Mouse (Mus musculus) urinary bladder, postnatal 4 days (tissue): ENCODE measurements at regions not wholly inside any gene's neighbourhood (a gene's known extent, or its start where the extent isn't known, plus 50 kb on each side); places are given as distances from the start of the nearest gene placed in this dataset.

Source experiments
- DNase-seq, 2 experiments: peaks; one replicate each; pipeline ENCODE4 v3.0.0; 2021 to 2022; ENCODE audit warnings: low spot score in 2 of 2

DNA sequence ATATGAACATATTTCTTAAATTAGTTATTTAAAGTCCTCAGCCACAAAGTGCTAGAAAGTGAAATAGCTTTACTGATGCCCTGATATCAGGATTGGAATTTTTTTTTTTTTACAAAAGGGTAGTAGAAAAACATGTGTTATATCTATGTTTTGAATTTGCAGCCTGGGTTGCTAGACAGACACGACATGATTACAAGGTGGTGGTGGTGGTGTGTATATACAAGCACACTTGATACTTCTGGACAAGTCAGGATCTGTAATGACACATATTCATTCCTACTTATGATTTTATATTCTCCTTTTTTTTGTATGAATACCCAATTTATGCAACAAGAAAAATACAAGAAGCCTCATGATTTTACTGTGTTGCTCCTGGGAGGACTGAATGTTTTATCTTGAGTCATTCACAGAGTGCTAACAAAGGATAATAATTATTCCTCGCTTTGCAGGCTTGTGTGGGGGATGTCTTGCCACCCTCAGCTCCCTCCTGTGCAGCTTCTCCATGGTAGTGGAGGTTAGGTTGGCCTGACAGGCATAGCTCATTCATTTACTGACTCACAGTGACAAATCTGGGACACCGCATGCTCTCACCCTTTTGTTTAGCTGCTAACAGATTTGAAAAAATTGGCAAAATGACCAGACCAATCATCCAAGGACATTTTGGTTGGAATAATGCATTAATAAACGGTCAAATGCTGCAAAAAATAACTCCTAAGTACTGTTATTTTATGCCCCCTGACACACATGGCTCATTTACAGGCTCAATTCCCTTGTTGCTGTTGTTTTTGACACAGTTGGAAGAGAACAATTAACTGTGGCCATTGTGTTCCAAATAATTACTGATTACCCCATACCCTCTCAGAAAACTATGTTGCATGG is 303.3 kb upstream of the Sel1l start:
- no peak for DNase-seq

DNA sequence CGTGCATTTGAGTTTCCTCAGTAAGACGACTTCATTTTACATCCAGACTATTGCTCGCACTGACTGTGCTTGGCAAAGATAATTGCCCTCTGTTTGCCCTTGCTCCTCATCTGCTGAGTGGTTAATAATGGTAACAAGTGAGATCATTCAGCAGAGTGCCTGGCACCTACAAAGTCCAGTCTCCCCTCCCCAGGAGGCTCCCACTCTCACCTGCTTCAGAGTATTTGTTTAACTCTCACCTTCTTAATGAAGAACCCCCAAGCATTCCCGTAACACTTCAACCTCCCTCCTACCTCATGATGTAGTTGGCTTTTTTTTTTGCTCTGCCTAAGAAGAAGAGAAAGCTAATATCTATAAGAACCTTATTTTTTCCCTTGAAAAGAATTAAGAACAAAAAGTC is 288.6 kb upstream of the Sel1l start:
- no peak for DNase-seq

DNA sequence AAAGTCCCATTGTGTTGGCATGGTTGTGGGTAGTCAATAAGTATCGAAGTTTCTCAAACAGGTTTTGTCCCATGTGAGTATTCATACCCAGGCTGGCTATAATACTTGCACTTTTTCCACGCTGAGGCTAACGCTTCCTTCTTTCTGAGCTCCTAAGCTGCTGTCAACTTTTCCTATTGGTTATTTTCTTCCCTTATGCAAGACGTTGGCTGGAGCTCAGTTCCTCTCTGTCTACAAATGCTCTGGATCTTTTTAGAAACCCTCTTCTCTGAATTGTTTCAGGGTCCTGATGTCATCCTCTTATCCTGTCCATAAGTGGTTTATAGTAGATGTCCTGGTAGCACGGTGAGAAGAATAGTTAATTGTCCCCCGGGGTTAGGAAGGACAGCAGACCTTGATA is 278.7 kb upstream of the Sel1l start:
- DNase-seq = no peak

DNA sequence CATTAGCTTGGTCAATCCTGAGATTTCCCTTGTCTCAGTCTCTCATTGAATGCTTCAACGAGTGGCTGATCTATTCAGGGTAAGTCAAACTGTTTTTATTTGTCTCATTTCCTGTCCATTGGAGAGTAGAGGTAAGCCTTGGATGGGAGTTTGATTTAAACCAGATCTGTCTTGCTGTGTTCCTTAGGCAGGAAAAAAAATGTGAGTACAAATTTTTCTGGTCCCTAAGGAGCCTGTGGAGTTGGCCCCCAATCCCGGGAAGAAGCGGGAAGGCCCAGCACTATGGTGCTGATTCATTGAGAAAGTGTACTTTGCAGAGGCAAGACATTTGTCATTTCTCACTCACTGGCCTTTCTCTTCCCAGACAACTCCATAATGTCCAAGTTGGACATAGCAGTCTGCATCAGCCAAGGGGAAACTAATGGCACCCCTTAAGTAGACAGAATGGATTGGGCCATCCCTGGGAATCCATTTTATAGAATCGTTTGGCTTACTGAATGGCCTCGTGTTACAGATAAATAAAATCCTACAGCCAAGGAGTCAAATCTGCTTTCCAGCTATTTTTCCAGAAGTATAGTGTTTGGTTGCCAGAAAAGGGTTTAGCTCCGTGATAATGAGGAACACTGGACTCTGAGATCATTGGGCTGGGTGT is 271.3 kb upstream of the Sel1l start:
- no peak for DNase-seq

DNA sequence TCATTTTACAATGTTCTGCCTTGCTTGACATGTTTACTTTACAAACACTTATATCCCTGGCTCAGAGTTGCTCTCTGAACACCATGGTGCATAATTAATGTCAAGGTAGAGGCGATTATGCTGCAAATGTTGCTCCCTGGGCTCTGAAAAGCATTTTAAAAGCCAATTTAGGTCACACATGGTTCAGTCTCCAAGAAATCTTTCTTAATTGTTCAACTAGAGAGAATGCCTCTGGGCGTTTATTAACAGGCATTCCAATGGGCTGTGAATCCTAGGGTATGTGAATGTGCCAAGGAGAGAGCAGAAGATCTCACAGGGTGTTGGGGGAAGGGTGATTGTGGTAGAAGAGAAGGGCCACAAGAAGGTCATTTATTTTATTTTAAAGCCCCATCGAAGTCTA is 260.7 kb upstream of the Sel1l start:
- no peak for DNase-seq

DNA sequence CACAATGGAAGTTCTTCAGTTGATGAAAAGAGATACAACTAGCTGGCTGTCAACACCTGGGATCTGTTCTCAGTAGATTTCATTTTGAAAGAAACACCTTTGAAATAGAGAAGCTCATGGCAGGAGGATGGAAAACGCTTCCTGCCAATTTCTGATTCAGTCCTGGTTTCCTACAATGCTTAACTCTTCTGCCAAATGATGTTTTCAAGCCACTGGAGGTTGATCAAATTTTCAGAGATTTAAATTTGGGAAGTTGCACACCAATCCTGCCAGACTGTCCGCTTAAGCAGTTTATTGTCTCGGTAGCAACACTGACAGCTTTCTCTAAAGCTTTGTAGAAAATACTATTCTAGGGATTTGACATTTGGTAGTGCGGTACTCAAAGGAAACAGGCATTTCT is 251.1 kb upstream of the Sel1l start:
- no peak for DNase-seq

DNA sequence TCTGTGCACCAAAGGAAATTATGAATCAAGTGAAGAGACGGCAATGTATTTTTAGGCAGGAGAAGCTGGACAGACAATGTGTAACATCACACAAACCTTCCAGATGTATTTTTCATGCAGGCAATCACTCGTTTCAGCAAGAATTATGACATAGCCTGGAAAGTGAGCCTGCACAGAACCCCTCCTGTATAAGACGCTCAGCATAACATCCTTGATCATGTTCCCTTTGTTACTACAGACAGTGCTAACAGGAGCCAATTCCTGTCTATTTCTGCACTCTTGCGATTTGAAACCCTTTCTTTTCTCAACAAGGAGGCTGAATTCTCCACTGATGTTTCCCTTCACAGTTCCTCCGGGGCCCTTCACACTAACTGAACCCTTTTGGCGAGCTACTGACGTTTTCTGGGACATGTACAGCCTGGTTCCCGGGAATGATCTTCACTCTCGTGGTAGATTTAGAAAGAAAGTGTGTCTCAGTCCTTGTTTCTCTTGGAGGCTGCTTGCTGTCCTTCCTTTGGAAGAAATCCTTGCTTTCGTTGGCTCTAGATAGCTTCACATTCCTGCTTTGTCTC is 243.9 kb upstream of the Sel1l start:
- DNase-seq = no peak

DNA sequence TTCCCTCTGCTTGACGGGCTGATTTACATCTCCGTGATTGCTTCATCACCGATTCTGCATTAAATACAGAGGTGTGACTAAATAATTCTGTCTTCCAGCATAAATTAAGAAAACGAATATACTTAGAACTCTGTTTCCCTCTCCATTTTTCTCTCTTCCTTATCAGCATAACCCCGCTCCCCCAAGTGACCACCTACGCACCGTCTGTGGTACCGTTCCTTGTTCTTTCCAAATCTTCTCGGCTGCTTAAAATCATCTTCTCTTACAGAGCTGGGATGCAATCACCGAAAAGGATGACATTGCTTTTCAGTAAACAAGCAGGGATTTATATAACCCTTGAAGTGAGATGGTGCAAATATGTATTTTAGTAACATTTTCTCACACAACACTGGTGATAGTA is 224.3 kb upstream of the Sel1l start:
- DNase-seq = no peak

DNA sequence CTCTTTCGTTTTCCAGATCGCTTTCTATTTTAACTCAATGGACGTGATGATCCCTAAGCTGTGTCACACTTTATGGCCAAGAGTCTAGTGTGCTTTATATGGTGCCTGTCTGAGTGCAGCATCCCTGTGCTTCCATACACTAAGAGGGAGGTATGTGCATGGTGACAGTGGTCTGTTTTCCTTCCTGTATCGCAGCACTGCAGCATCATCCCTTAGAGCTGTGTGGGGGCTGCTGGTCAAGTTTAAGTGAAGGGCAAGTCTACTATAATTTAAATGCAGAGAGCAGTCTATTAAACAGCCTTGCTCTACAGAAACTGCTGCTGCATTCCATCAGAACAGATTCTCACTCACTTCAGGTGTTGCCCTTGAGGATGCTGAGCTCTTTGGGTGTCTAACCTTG is 213.8 kb upstream of the Sel1l start:
- DNase-seq = no peak

DNA sequence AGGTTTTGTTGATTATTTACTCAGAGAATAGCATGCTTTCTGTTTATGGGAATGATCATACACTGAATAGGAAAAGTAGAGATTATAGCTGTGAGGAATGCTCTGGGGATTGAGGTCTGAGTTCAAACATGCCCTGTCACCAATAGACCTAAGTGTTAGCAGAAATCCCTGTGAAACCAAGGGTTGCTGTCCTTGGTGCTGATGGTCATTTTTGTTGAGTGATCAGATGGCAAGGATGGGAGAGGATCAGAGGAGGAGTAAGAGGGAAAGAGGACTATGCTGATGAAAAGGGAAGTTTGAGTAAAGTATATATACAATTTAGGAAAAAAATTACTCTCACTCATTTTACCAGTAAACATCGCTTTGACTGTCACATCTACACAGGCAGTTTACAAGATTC is 191.5 kb upstream of the Sel1l start:
- no peak for DNase-seq

DNA sequence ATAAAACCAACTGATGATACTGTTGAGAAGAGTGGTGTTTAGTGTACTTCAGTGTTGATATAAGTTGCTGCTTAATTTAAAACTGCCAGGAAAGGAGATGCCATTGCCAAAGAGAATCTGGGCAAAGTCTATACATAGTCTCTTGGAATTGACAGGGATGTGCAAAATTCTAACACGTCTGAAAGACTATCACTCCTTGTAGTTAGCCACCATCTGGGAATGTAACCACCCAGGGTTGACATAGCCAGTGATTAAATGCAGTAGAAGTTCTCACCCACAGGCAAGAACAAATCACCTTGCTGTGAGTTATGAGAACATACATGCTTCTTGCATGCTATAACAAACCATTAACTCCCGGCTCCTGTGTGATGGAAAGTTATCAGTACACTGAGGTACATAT is 180.2 kb upstream of the Sel1l start:
- DNase-seq = no peak

DNA sequence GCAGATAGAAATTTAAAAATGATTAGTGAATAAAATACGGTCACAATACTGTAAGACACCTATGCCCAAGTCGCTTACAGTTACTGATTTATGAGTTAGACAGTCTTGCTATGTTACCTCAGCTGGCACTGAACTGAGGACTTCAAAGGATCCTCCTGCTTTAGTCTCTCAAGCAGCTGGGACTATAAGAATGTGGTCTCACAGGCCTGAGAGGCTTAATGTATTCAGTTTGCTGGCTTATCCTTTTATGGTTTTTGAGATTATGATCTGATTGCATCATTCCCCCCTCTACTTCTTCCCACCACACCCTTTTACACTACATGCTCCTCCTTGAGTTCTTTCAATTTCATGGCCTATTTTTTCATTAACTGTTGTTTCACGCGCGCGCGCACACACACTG is 179.4 kb upstream of the Sel1l start:
- no peak for DNase-seq

DNA sequence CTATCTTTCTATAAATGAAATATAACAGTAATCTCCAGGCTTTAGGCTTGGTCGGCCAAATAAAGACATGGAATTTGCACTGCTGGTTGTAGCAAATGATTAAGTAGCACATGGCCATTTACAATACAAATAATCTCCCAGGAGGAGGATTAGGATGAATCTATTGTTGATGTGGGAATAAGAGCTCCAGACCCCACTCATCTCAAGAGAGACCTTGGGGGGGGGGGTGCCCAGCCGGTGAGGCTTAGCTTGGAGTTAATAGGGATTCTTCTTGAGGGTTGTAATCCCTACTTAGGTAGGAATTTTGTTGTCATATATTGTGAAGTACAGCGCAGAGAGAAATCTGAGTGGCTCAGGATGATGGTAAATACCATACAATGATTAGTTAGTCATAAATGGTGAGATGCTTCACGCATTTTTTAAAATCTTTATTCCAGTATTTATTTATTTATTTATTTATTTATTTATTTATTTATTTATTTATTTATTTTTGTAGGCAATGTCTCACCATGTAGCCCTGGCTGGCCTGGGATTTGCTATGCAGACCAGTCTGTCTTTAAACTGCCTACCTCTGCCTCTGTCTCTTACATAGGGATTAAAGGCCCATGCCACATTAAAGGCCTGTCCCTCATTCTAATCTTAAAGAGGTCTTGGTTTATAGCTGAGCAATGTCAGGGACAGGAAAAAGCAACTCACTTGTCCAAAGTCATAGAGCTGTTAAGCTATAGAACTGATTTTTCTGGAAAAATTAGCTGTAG is 175.7 kb upstream of the Sel1l start:
- no peak for DNase-seq

DNA sequence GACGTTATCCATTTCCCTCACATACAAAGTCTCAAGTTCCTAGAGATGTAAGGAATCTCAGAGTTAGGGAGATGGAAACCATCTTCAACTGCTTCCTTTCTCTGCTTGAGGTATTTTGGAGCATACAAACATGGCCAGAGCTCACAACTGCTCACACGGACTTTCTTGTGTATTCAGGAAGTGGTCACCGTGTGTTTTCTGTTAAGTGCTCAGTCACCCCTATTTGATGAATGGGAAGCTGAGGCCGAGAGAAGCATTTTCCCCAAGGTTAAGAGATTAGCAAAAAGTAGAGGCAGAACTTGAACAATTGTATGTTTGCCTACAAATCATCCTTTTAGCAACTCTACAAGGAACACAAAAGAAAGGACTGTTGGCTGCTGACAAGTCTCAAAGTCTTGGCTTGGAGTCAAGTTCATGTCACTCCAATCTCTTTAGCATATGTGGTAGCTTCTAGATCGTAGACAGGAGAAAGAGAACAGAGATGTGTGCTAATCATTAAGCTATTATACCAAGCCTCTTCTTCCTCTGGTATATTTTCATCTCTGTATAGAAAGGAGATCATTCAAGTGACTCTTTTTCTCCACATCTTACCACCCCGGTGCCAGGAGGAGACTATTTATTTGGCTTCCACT is 170.8 kb upstream of the Sel1l start:
- DNase-seq = no peak

DNA sequence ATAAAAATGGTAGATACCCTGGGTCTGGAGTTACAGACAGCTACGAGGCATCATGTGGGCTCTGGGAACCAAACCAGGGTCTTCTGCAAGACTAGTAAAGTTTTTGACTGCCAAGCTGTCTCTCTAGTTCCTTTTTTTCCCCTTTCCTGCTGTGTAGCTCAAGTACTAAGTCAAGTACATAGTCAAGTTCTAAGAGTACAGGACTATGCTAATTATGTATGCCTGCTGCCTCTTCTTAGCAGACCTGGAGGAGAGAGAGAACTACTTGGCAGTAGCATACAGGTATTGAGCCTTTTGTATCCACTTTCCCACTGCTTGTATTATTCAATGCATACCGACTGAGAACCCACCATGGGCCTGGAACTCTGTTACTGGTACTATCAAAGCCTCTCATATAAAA is 166.4 kb upstream of the Sel1l start:
- no peak for DNase-seq

DNA sequence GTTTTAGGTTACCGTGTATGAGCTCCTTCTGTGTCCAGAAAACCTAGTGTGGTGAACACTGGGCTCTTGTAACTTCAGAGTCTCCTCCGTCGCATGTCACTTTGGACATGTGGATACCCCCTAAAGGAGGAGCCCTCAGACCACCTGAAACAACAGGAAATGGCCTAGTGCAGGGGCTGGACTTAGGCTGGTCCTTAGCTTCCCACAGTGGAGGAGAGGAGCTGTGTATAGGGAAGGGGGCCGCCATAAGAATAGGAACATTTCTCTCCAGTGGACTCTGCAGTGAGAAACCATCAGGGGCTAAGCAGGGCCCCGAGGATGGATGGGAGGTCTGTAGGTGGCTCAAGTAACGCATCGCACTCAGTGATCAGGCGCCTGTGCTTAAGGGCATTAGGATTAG is 165.0 kb upstream of the Sel1l start:
- DNase-seq = no peak

DNA sequence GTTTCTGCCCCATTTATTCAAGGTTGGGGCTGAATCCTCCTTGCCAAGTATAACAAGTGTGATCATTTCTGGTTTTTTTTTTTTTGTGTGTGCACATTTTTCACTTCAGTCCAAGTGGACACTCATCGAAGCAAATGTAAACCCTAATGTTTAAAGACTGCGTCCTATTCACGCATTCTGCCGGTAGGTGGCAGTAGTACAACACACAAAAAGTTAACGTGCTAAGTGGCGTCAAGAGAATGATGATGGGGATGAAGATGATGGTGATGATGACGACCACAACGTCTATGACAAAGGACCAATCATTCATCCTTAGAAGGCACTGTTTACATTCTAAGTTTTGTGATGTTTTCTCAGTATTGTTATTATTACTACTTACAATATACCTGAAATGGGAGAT is 164.3 kb upstream of the Sel1l start:
- no peak for DNase-seq

DNA sequence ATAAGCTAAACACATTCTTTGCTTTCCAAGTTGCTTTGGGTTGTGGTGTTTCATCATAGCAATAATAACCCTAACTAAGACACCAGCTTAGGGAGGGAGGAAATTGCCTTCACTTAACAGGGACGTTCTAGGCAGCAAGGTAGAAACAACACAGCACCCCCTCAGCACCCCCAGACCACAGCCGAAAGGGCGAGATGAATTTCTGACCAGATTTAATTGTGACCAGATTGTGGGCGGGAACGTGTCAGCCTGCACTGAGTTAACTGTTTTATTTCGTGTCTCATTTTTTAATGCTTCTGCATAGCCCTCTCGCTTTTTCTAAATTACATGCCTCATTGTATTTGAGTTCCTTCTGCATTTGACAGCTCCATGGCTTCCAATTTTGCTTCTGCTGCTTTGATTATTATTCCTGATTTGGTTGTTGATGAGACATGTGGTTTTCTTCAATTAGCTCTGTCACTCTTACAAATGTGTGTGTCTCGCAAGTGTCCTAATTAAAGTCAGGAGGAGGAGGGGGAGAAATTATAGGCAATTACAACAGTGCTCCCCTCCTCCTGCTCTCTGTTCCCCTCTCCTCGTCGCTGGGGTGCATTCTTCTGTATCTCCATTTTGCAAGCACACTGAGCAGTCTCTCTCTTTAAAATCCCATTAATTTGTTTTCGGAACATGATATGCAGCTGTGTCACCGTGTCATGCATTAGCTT is 155.6 kb upstream of the Sel1l start:
- DNase-seq = no peak

DNA sequence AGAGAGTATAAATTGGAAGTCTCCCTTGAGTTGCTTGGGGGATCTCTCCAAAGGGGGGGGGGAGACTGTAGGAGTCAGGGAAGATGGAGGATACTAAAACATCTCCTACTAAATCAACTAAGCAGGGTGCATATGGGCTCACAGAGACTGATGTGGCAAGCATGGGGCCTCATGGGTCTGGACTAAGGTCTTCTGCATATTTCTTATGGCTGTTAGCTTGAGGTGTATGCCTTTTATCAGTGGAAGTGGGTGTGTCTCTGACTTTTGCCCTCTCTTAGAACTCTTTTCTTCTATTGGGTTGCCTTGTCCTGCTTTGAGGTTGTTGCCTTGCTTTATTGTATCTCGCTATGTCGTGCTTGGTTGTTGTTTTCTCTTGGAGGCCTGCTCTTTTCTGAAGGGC is 150.1 kb upstream of the Sel1l start:
- no peak for DNase-seq

DNA sequence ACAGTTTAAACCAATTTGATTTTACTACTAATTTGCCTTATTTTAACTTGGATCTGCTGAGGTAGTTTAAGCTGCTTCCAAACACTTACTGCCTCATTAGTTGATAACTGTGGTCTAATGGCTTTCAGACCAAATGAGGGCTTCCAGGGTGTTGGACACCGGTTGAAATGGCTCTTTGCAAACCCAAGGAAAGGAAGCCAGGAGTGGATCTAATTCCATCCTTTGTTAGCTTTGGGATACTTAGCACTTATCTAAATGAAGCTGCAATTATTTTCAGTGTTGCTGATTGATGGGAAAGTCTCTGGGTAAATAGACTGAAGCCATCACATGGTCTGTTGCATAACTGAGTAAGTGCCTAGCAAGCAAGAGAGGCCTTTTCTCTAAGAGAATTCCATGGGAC is 148.4 kb upstream of the Sel1l start:
- DNase-seq = no peak

DNA sequence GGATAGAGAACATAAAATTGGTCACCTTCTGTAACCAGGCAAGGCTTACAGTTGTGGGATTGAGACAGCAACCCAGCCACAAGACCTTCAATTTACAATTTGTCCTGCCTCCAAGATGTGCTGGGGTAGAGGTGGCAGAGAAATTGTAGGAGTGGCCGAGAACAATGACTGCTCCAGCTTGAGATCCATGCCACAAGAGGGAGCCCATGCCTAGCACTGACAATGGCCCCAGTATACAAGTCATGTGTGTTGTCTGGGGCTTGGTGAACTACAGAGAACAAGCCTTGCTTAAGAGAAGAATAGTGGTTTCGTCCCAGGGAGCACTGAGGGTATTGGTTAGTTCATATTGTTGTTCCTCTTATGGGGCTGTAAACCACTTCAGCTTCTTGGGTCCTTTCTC is 146.6 kb upstream of the Sel1l start:
- DNase-seq = no peak
